Mouse (Mus musculus) spleen, adult 12 weeks (tissue): Measurements from ENCODE around the gene Ctnnal1.
A peak's percentile ranks its signal among the peaks of the same experiment; 100 is the strongest.

Source experiments
- DNase-seq: peaks from one replicate; pipeline ENCODE4 v3.0.0; 2022; ENCODE audit warnings: low spot score

The Ctnnal1 gene

DNA sequence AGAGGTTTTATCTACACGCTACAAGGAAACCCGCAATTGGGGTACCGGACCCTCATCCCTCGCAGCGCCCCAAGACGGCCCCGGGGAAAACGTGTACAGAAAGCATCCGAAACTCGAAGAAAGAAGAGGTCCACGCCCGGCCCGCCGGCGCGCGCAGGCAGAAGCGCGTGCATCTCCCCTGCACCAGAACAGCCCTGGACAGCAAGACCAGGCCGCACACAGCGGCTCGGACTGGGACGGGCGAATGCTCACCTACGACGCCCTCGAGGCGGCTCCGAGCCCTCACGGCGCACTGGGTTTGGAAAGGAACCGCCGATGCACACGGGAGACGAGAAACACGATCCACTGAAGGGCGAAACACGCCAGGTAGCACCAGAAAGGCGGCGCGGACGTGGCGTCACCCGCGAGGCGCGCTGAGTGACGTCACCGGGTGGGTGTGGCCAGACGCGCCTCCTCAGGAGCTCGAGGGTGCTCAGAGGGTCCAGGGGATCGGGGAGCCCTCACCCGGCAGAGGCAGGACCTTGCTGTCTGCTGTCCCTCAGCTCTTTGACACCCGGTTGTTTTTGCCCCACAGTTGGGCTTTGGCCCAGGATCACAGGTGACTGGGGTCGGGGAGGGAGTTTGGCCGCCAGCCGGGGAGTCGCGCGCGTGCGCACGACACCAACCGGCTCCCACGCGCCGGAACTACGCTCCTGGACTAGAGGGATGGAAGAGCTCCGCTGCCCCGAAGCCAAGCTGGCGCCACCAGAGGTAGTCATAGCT, 62.9 kb downstream of the Ctnnal1 start, which contains the start of the genes Elp1 and Fam206a:
TSS of gene Elp1 (minus strand) at position 425 of the 762 bp plus-strand sequence.
TSS of gene Fam206a (plus strand) at position 439 of the 762 bp plus-strand sequence.
- DNase-seq, result peak; percentile 97

GRCm38 (mm10) chr4:56791373-56791772, 73.6 kb downstream of the Ctnnal1 start:
- no peak for DNase-seq

- no peak for DNase-seq
Observed at GRCm38 (mm10) chr4:56771065-56771464, 93.9 kb downstream of the Ctnnal1 start.

GRCm38 (mm10) chr4:56768913-56769312, 96.1 kb downstream of the Ctnnal1 start:
- DNase-seq, result no peak

GRCm38 (mm10) chr4:56767861-56768284, 97.1 kb downstream of the Ctnnal1 start:
- DNase-seq, result no peak
